Mouse (Mus musculus) lung, embryonic 15.5 days (tissue): Measurements from ENCODE around the gene Uhrf1bp1. TPM values are rescaled to one million over a fixed set of nuclear protein-coding genes. Genes with fewer than 3 reads are reported as not detected.

ENCODE experiments used
- ATAC-seq: fragments of 200-750 bp; cut with Nextera tagmentation; 2 replicates; pipeline ENCODE4 v1.8.0; 2017; ENCODE audit warnings: moderate number of reproducible peaks, borderline replicate concordance; ENCODE audit not compliant: low FRiP score, low TSS enrichment; ENCODE audit errors: extremely low read depth
- H3K27ac ChIP-seq: fragments of 300-500 bp; sonication (generic); 2 replicates; pipeline ENCODE4 v1.5.1; 2015; ENCODE audit warnings: moderate library complexity, mild to moderate bottlenecking, inconsistent platforms
- H3K27me3 ChIP-seq: fragments of 300-500 bp; sonication (generic); 2 replicates; pipeline ENCODE4 v1.6.1; 2015; ENCODE audit warnings: inconsistent platforms
- H3K36me3 ChIP-seq: fragments of 300-500 bp; sonication (generic); 2 replicates; pipeline ENCODE4 v1.6.1; 2015; ENCODE audit warnings: inconsistent platforms
- H3K4me1 ChIP-seq: fragments of 300-500 bp; sonication (generic); 2 replicates; pipeline ENCODE4 v1.6.1; 2015; ENCODE audit warnings: inconsistent platforms
- H3K4me2 ChIP-seq: fragments of 300-500 bp; sonication (generic); 2 replicates; pipeline ENCODE4 v1.6.1; 2015; ENCODE audit warnings: inconsistent platforms, mild to moderate bottlenecking, moderate library complexity
- H3K4me3 ChIP-seq: fragments of 300-500 bp; sonication (generic); 2 replicates; pipeline ENCODE4 v1.5.1; 2015; ENCODE audit warnings: mild to moderate bottlenecking, inconsistent platforms
- H3K9ac ChIP-seq: fragments of 300-500 bp; sonication (generic); 2 replicates; pipeline ENCODE4 v1.6.1; 2015; ENCODE audit warnings: inconsistent platforms
- H3K9me3 ChIP-seq: fragments of 300-500 bp; sonication (generic); 2 replicates; pipeline ENCODE4 v1.6.1; 2016; ENCODE audit warnings: inconsistent platforms
- WGBS: fragments of 180-500 bp; shearing (Covaris S2); methylation state at CpG from one replicate; pipeline ENCODE4 v1.1.7; 2015; 5-methylcytosine and 5-hydroxymethylcytosine counted together
- polyA plus RNA-seq: library from polyadenylated mRNA; unstranded; fragments of >200 nt; fragmentation: Nextera tagmentation; extraction: Ambion mirVana; gene quantifications from 2 replicates; pipeline ENCODE4 v1.2.1, GENCODE M21; 2015

Gene Uhrf1bp1
- polyA plus RNA-seq, 1 experiment from 2014 or later = 4.8 TPM

DNA sequence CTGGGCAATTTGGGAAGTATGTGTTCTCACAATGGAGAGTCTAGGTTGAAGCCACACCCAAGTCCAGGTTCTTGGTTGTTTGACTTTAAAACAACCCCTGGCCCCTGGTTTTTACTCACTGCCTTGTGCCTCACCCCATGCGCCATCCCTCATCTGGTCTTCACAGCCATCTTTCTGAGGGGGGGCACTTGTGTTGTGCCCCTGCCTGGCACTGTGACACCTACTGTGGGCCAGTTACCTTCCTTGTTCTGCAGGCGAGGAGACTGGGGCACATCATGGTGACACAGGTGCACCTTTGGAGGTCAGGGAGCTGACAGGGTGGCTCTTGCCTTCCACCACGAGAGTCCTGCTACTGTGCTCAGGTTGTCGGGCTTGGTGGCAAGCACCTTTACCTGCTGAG lies 85.9 kb downstream of the Uhrf1bp1 start:
- Histone ChIP-seq H3K27me3 (no peaks in the 10 kb centered on the region), H3K9me3 (no peaks in the 10 kb centered on the region), H3K4me2 (no peak overlapping the region), H3K4me1 (peaks cover 77% of the 10 kb centered on the region), H3K36me3 (no peaks in the 10 kb centered on the region), H3K4me3 (no peak overlapping the region), H3K27ac (0 out of 2 replicates have a peak overlapping the region, but pooled peaks have one; percentile 86), H3K9ac (no peak overlapping the region)
- WGBS = 86% methylated on average over 4 of the region's 4 CpGs
- no peak for ATAC-seq

DNA sequence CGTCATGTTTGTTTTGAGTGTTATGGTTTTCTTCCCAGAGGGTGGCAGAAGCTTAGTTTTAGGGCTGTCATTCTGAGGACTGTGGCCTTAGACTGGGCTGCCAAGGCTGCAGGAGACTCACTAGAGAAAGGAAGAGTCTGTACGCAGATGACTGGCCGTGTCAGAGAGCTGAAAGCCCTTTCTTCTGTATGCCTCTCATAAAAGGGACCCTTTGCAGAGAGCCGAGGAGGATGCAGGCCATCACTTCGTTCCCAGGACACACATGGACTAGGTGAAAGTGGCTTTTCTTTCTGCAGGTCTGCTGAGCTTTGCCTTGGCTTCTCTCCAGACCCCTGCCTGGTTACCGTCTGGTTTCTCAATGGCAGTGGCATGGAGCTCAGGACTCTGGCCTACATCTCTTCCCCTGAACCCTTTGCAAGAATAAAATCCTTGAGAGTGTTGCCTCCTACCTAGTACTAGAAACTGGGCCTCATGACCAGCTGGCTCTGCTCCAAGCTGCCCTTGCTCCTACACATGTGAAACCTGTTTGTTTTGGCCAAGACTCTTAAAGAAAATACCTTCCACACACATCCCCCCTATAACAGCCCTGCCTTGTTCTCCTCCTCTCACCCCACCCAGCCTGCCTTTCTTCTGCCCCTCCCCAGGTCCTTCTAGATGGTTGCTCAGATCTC lies 89.4 kb downstream of the Uhrf1bp1 start:
- Histone ChIP-seq H3K27ac (peak overlapping the region; percentile 89), H3K4me2 (no peak overlapping the region; the same call in 1 of the 2 replicates), H3K9ac (no peak overlapping the region), H3K4me3 (no peak overlapping the region), H3K27me3 (no peaks in the 10 kb centered on the region), H3K9me3 (no peaks in the 10 kb centered on the region), H3K4me1 (peaks cover 49% of the 10 kb centered on the region), H3K36me3 (no peaks in the 10 kb centered on the region)
- 39% methylated on average over 6 of the region's 6 CpGs for WGBS
- peak; percentile 53 for ATAC-seq

DNA sequence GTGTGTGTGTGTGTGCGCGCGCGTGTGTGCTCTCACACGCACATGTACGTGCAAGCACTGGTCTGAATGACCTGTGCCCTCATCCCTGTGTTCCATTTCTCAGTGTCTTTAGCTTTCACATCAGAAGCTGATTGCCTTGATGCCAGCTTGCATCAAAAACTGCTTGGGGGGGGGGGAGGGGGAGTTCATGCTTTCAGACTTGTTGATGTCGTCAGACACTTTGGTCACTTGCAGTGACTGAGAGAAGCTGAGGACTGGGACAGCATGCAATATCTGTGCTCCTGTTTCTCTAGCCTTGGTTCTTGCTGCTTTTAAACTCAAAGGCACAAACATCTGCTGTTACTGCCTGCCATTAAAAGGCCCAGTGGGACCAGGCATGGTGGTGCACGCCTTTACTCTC lies 90.1 kb downstream of the Uhrf1bp1 start:
- H3K27me3 ChIP-seq = no peaks in the 10 kb centered on the region
- 71% methylated on average over 8 of the region's 8 CpGs for WGBS
- ATAC-seq = peak; percentile 21; the same call in 1 of the 2 replicates

DNA sequence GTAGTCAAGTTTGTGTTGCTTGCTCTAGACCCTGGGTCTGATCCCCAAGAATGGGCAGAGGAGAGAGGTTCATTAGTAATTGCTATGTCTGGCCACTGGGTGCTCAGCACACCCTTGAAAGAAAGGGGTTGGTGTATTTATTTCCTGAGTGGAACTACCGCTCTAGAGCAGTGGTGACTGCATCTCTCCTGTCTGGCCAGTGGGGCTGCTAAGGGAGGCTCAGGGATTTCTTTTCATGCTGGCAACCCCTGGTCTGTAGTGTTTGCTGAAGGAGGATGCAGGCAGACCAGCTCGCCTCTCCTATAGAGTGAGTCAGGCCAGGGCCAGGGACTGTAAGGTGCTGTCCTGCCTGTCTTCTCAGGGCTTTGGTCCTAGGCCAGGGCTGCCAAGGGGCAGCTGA lies 90.9 kb downstream of the Uhrf1bp1 start:
- H3K4me2 ChIP-seq = no peak overlapping the region
- ATAC-seq = no peak
- no peaks in the 10 kb centered on the region for H3K9me3 ChIP-seq
- no peak overlapping the region for H3K9ac ChIP-seq
- 57% methylated on average over 2 of the region's 2 CpGs for WGBS
- H3K27ac ChIP-seq = peak overlapping the region; percentile 89
- H3K36me3 ChIP-seq = no peaks in the 10 kb centered on the region
- H3K27me3 ChIP-seq = no peaks in the 10 kb centered on the region
- peaks cover 34% of the 10 kb centered on the region for H3K4me1 ChIP-seq
- no peak overlapping the region for H3K4me3 ChIP-seq

More for the DNA sequence above, 90.1 kb downstream of the Uhrf1bp1 start:
- Histone ChIP-seq H3K4me1 (peaks cover 42% of the 10 kb centered on the region), H3K9me3 (no peaks in the 10 kb centered on the region), H3K27ac (peak overlapping the region; percentile 89), H3K4me2 (no peak overlapping the region; the same call in 1 of the 2 replicates), H3K9ac (no peak overlapping the region), H3K36me3 (no peaks in the 10 kb centered on the region), H3K4me3 (no peak overlapping the region)

Other genes with a start within 250 kb of the Uhrf1bp1 start
- 92.0 and 95.9 TPM in 2 replicates for gene Nudt3, start 232.9 kb upstream of the Uhrf1bp1 start, polyA plus RNA-seq
- not detected in 2 replicates for gene RPS10-NUDT3, start 221.2 kb upstream of the Uhrf1bp1 start, polyA plus RNA-seq
- gene Rps10, start 219.8 kb upstream of the Uhrf1bp1 start, polyA plus RNA-seq = 868 and 923 TPM in 2 replicates
- gene Pacsin1, start 200.9 kb upstream of the Uhrf1bp1 start, polyA plus RNA-seq = 0.61 and 0.93 TPM in 2 replicates
- 1.7 and 2.2 TPM in 2 replicates for gene Spdef, start 127.5 kb upstream of the Uhrf1bp1 start, polyA plus RNA-seq
- gene D17Wsu92e, start 35.8 kb upstream of the Uhrf1bp1 start, polyA plus RNA-seq = 15.9 and 16.8 TPM in 2 replicates
- 320 and 343 TPM in 2 replicates for gene Snrpc, start 18.3 kb upstream of the Uhrf1bp1 start, polyA plus RNA-seq
- gene Anks1, start 52.9 kb downstream of the Uhrf1bp1 start, polyA plus RNA-seq = 17.1 and 19.3 TPM in 2 replicates
- gene Taf11, start 53.4 kb downstream of the Uhrf1bp1 start, polyA plus RNA-seq = 68.6 and 73.5 TPM in 2 replicates
- 3.9 and 4.3 TPM in 2 replicates for gene Tcp11, start 224.2 kb downstream of the Uhrf1bp1 start, polyA plus RNA-seq